Mouse (Mus musculus): Measurements from ENCODE around the gene Iqgap3.

DNA sequence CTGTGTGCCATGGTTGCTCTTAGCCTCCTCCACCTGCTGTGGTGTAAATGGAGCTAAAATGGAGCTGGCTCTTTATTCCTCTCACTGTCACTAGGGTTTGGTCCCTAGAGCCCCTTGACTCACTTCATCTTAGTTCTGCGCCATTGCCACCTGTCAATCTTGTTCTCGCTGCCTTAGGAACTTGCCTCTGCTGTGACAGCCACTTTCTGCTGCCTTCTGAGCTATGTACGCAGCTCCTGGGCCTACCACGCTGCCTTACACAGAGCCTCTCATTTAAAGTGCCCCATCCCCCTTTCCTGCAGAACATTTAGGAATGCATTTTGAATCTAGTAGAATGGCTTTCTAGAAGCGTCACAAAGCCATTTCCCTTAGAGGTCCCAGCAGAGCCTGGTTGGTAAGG is 12.4 kb downstream of the Iqgap3 start:
- TF ChIP-seq POLR2A (IDR thresholded peaks at IDR 0.05; ENCODE audit: extremely low read depth, insufficient read depth, low read length) = no peak
- no peak for TF ChIP-seq CTCF (IDR thresholded peaks at IDR 0.05; ENCODE audit: extremely low read depth, insufficient read depth, low read length)
